Mouse (Mus musculus): ENCODE data around the gene 1190005I06Rik. TPM values are rescaled to one million over a fixed set of nuclear protein-coding genes. Genes with fewer than 3 reads are reported as not detected.

Gene 1190005I06Rik
- polyA plus RNA-seq, 1 experiment from 2014 or later = 2.3 TPM

DNA sequence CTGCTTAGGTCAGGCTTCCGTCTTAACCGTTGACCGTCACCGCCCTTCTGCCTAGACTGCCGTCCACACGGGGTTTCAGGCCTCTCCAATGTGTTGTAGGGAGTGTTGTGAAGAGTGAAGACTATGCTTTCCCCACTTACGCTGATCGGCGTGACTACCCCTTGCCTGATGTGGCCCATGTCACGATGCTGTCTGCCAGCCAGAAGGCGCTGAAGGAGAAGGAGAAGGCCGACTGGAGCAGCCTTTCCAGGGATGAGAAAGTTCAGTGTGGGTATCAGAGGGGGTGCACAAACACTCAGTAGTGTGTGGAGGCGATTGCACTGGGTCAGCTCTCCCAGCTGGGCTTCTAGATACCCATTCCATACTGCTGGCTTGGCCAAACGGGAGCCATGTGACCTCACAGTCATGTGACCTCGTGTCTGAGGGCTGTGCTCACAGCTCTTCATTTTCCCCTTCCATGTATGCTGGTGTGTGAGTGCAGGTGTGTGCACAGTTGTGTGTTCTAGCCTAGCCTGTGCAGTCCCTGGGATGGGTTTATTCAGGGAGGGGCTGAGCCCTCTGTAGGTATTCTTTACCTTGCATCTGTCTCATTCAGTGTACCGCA, 25.3 kb upstream of the 1190005I06Rik start:
- Histone ChIP-seq H3K27me3 (ENCODE audit: control insufficient read depth, insufficient read depth, low read length) (no peaks in the 10 kb centered on the region), H3K36me3 (ENCODE audit: control insufficient read depth, insufficient read depth, low read length) (peaks cover 7% of the 10 kb centered on the region), H3K9me3 (ENCODE audit: control insufficient read depth, low read length) (no peaks in the 10 kb centered on the region), H3K27ac (ENCODE audit: low read depth, low read length) (no peak overlapping the region), H3K9ac (ENCODE audit: low read length) (no peak overlapping the region), H3K4me2 (ENCODE audit: low read depth, low read length, severe bottlenecking) (no peak overlapping the region), H3K4me1 (replicated peaks; ENCODE audit: control insufficient read depth, insufficient read depth, low read length) (no peaks in the 10 kb centered on the region), H3K4me3 (ENCODE audit: low read depth, low read length) (no peak overlapping the region)
- no peak for ATAC-seq (replicated peaks; ENCODE audit: low FRiP score)
- WGBS = 92% methylated on average over 16 of the region's 16 CpGs
- DNase-seq (ENCODE audit: low spot score) = no peak

DNA sequence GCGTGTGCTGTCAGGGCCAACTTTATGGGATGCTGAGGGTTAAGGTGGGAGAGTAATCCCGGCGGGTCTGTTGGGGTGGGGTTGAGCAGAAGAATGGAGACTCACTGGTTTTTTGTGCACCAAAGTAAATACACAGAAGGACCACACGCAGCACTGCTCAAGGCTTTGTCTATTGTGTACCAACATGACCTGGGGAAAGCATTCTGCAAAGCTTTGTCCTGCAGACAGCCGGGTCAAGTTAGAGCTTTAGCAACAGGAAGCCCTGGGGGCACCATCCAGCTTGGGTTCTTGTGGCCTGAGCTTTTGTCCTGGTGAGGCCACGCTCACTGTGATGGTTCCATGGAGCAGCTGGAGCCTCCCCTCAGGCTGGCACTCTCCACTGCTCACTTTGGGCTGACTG, 24.3 kb upstream of the 1190005I06Rik start:
- Histone ChIP-seq H3K4me1 (replicated peaks; ENCODE audit: control insufficient read depth, insufficient read depth, low read length) (peaks cover 3% of the 10 kb centered on the region), H3K4me2 (ENCODE audit: low read depth, low read length, severe bottlenecking) (no peak overlapping the region), H3K4me3 (ENCODE audit: low read depth, low read length) (no peak overlapping the region), H3K27me3 (ENCODE audit: control insufficient read depth, insufficient read depth, low read length) (no peaks in the 10 kb centered on the region), H3K27ac (ENCODE audit: low read depth, low read length) (no peak overlapping the region), H3K36me3 (ENCODE audit: control insufficient read depth, insufficient read depth, low read length) (peaks cover 7% of the 10 kb centered on the region), H3K9me3 (ENCODE audit: control insufficient read depth, low read length) (no peaks in the 10 kb centered on the region), H3K9ac (ENCODE audit: low read length) (no peak overlapping the region)
- 45% methylated on average over 6 of the region's 6 CpGs for WGBS
- DNase-seq (ENCODE audit: low spot score) (no peak), ATAC-seq (replicated peaks; ENCODE audit: low FRiP score) (no peak)

DNA sequence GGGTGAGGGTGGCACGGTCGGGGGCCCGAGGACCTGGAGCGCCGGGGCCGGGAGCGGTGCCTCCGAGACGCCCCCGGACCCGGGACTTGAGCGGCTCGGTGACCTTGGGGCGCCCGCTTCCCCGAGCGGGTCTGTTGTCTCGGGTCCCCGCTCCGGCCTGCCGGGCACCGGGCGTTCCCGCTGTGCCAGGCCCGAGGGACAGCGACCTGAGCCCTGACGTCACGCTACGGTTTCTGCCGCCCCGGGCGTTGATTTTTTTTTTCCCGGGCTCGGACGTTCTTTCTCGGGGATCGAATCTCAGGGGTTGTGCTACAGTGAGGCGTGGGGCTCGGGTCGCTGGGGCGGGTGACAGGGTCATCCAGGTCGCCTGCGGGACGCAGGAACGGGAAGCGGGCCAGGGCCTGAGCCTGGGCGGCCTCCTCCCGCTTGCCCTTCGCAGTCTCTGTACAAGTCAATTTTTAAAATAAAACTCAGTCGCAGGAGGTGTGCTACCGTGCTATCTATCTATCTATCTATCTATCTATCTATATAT, 21.0 kb upstream of the 1190005I06Rik start, which contains the start of gene Emc8:
Emc8 (minus strand) TSS at position 200 of the 532 bp plus-strand sequence.
- DNase-seq (ENCODE audit: low spot score) = no peak
- peak within 1 kb of the TSS; percentile 62 for H3K4me2 ChIP-seq (ENCODE audit: low read depth, low read length, severe bottlenecking)
- ATAC-seq (replicated peaks; ENCODE audit: low FRiP score) = peak; percentile 0; the same call in 1 of the 2 replicates
- peak within 1 kb of the TSS; percentile 54 for H3K27ac ChIP-seq (ENCODE audit: low read depth, low read length)
- H3K4me1 ChIP-seq (replicated peaks; ENCODE audit: control insufficient read depth, insufficient read depth, low read length) = peaks cover 9% of the 10 kb centered on the region
- WGBS = 1% methylated on average over 48 of the region's 51 CpGs
- H3K4me3 ChIP-seq (ENCODE audit: low read depth, low read length) = peak within 1 kb of the TSS; percentile 69
- no peaks in the 10 kb centered on the region for H3K9me3 ChIP-seq (ENCODE audit: control insufficient read depth, low read length)
- peaks cover 7% of the 10 kb centered on the region for H3K36me3 ChIP-seq (ENCODE audit: control insufficient read depth, insufficient read depth, low read length)
- no peaks in the 10 kb centered on the region for H3K27me3 ChIP-seq (ENCODE audit: control insufficient read depth, insufficient read depth, low read length)
- peak within 1 kb of the TSS; percentile 94 for H3K9ac ChIP-seq (ENCODE audit: low read length)

DNA sequence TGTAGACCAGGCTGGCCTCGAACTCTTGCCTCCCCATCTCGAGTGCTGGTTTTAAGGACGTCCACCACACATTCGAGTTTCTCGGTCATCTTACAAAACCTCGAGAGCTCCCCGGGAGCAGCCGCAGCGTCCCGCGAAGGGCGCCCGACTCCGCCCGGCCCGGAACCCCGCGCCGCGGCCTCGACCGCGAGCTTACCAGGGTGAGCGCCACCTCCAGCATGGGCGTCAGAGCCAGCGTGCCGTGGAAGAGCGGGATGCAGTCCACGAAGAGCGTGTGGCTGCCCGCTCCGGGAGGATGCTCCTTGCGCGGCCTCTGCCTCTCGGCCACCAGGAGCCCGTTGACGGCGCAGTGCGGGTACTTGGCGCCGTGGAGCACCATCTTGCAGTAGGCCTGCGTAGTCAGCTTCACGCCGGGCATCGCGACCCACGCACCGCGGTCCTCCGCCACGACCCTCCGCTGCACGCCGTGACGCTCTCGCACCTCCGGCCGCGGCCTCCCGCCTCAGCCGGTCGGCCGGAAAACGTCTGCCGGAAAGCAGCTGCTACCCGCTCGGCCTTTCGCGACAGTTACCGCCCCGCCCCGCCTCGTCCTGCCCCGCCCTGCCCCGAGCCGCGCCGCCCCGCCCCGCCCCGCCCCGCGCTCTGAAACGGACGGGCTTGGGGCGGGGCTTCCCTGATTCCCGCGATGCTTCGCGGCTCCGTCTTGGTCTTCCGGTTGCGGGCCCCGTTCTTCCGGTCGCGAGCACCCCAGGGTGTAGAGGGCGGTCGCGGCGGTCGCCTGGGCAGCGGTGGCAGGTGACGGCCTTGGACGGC, 20.3 kb upstream of the 1190005I06Rik start, which contains the start of the genes Gm27021 and Cox4i1:
Gm27021 (minus strand) TSS at position 519 of the 813 bp plus-strand sequence.
Cox4i1 (plus strand) TSS at position 662 of the 813 bp plus-strand sequence.
- H3K4me1 ChIP-seq (replicated peaks; ENCODE audit: control insufficient read depth, insufficient read depth, low read length) = peaks cover 9% of the 10 kb centered on the region
- ATAC-seq (replicated peaks; ENCODE audit: low FRiP score) (peak; percentile 93), DNase-seq (ENCODE audit: low spot score) (peak; percentile 99)
- peaks cover 7% of the 10 kb centered on the region for H3K36me3 ChIP-seq (ENCODE audit: control insufficient read depth, insufficient read depth, low read length)
- peak within 1 kb of the TSS; percentile 62 for H3K4me2 ChIP-seq (ENCODE audit: low read depth, low read length, severe bottlenecking)
- WGBS = under 1% methylated on average over 92 of the region's 105 CpGs
- peak within 1 kb of the TSS; percentile 69 for H3K4me3 ChIP-seq (ENCODE audit: low read depth, low read length)
- no peaks in the 10 kb centered on the region for H3K27me3 ChIP-seq (ENCODE audit: control insufficient read depth, insufficient read depth, low read length)
- H3K9me3 ChIP-seq (ENCODE audit: control insufficient read depth, low read length) = no peaks in the 10 kb centered on the region
- H3K9ac ChIP-seq (ENCODE audit: low read length) = peak within 1 kb of the TSS; percentile 94
- H3K27ac ChIP-seq (ENCODE audit: low read depth, low read length) = peak within 1 kb of the TSS; percentile 54

DNA sequence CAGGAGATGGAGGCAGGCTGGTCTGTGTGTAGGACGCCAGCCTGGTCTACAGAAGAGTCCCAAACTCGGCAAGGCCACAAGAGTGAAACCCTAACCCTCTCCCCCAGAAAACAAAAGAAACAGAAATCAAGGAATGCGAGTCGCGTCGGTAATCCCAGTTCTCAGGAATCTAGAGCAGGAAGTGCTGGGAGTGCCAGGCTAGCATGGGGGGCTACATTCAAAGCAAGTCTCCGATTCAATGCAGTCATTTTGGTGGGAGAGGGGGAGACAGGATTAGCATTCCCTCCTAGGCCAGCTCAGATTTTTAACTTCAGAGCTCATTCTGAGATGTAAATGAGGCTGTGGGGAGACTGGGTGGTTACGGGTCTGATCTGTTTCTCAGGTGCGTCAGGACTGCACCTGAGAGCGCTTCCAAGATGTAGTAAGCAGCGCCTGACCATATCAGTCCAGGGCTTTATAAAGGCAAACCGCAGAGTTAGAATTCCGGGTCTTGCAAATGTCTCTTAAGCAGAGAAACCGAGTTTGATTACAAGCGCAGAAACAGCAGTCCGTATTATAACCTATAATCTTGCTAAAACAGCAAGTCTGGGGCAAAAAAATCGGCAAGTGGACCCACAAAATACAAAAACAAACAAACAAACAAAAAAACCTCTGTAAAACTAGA, 19.5 kb upstream of the 1190005I06Rik start:
- Histone ChIP-seq H3K9ac (ENCODE audit: low read length) (peak overlapping the region; percentile 94), H3K27ac (ENCODE audit: low read depth, low read length) (no peak overlapping the region; the same call in 1 of the 2 replicates), H3K27me3 (ENCODE audit: control insufficient read depth, insufficient read depth, low read length) (no peaks in the 10 kb centered on the region), H3K4me3 (ENCODE audit: low read depth, low read length) (peak overlapping the region; percentile 69), H3K4me1 (replicated peaks; ENCODE audit: control insufficient read depth, insufficient read depth, low read length) (peaks cover 9% of the 10 kb centered on the region), H3K9me3 (ENCODE audit: control insufficient read depth, low read length) (no peaks in the 10 kb centered on the region), H3K36me3 (ENCODE audit: control insufficient read depth, insufficient read depth, low read length) (0 out of 2 replicates have a peak, but pooled peaks cover 3% of the 10 kb centered on the region), H3K4me2 (ENCODE audit: low read depth, low read length, severe bottlenecking) (peak overlapping the region; percentile 62)
- ATAC-seq (replicated peaks; ENCODE audit: low FRiP score) (no peak), DNase-seq (ENCODE audit: low spot score) (no peak)
- 2% methylated on average over 17 of the region's 17 CpGs for WGBS

DNA sequence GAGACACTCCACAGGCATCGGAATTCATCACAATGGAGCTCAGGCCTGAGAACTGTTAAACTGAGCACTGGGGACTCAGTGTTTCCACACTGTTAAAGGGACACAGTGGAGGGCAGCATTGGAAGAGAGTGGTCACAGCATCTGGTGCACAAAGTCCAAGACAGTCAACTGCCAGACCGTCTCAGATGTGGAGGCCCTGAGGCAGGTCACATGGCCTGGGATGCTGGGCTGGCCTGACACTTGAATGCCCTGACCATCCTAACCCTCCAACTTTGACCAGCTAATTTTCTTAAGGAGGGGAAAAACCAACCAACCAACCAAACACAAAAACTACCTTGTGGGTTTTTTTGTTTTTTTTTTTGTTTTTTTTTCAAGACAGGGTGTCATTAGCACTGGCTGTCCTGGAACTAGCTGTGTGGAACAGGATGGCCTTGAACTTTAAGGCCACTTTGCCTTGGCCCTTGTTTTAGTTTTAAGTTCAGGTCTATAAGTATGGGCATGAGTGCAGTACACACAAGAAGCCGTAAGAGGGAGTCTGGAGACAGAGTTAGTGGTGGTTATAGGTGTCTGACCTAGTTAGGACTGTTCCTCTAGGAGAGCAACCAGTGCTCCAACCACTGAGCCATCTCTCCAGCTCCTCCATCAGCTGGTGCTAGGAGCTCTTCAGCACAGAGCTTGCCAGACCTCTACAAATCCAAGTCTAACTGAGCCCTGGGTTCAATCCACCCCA, 18.5 kb upstream of the 1190005I06Rik start:
- DNase-seq (ENCODE audit: low spot score) = no peak
- H3K27ac ChIP-seq (ENCODE audit: low read depth, low read length) = no peak overlapping the region
- peak overlapping the region; percentile 62; the same call in 1 of the 2 replicates for H3K4me2 ChIP-seq (ENCODE audit: low read depth, low read length, severe bottlenecking)
- 0 out of 2 replicates have a peak, but pooled peaks cover 3% of the 10 kb centered on the region for H3K36me3 ChIP-seq (ENCODE audit: control insufficient read depth, insufficient read depth, low read length)
- H3K4me3 ChIP-seq (ENCODE audit: low read depth, low read length) = peak overlapping the region; percentile 69; the same call in 1 of the 2 replicates
- ATAC-seq (replicated peaks; ENCODE audit: low FRiP score) = no peak
- no peak overlapping the region for H3K9ac ChIP-seq (ENCODE audit: low read length)
- H3K4me1 ChIP-seq (replicated peaks; ENCODE audit: control insufficient read depth, insufficient read depth, low read length) = peaks cover 9% of the 10 kb centered on the region
- no peaks in the 10 kb centered on the region for H3K27me3 ChIP-seq (ENCODE audit: control insufficient read depth, insufficient read depth, low read length)
- 74% methylated on average over 3 of the region's 3 CpGs for WGBS
- H3K9me3 ChIP-seq (ENCODE audit: control insufficient read depth, low read length) = no peaks in the 10 kb centered on the region

DNA sequence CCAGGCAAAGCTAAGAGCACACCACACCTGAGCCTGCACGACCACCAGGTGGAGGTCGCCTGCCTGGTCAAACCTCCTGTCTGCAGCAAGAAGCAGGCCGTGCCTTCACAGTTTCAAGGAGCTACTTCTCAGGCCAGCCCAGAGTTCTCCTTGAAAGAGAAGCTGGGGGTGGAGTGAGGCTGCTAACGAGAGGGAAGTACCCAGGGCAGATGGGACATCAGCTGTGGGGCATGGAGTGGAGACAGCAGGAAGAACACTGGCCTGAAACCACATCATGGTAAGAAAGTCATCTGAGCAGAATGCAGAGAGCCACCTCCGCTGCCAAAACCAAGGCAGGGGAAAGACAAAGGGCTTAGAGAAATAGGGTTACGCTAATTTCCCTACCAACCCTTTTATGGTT, 17.1 kb upstream of the 1190005I06Rik start:
- Histone ChIP-seq H3K36me3 (ENCODE audit: control insufficient read depth, insufficient read depth, low read length) (no peaks in the 10 kb centered on the region), H3K4me1 (replicated peaks; ENCODE audit: control insufficient read depth, insufficient read depth, low read length) (peaks cover 9% of the 10 kb centered on the region), H3K27me3 (ENCODE audit: control insufficient read depth, insufficient read depth, low read length) (no peaks in the 10 kb centered on the region), H3K9me3 (ENCODE audit: control insufficient read depth, low read length) (no peaks in the 10 kb centered on the region), H3K4me2 (ENCODE audit: low read depth, low read length, severe bottlenecking) (no peak overlapping the region), H3K9ac (ENCODE audit: low read length) (no peak overlapping the region), H3K27ac (ENCODE audit: low read depth, low read length) (no peak overlapping the region), H3K4me3 (ENCODE audit: low read depth, low read length) (no peak overlapping the region)
- 82% methylated on average over 6 of the region's 6 CpGs for WGBS
- DNase-seq (ENCODE audit: low spot score) = no peak
- no peak for ATAC-seq (replicated peaks; ENCODE audit: low FRiP score)

DNA sequence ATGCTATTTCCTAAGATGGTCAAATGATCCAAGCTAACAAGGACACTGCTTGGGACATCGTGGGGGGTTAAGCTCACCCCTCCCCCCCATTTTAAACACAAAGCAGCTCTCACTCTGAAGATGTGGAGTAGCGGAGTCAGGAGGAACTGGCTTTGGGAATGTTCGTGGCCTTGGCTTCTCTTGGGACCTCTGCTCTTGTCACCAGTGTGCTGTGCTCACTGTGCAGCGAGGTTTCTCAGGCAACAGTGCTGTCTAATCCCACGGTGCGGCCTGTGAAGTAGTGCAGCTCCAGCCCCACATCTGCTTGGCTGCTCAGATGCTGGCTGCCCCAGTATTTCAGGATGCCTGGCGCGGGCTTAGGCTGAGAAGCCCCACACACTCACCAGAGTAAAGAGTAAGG, 10.0 kb upstream of the 1190005I06Rik start:
- peaks cover 3% of the 10 kb centered on the region; the same call in 1 of the 2 replicates for H3K36me3 ChIP-seq (ENCODE audit: control insufficient read depth, insufficient read depth, low read length)
- no peaks in the 10 kb centered on the region for H3K9me3 ChIP-seq (ENCODE audit: control insufficient read depth, low read length)
- no peak overlapping the region for H3K9ac ChIP-seq (ENCODE audit: low read length)
- H3K4me3 ChIP-seq (ENCODE audit: low read depth, low read length) = no peak overlapping the region
- H3K27me3 ChIP-seq (ENCODE audit: control insufficient read depth, insufficient read depth, low read length) = no peaks in the 10 kb centered on the region
- DNase-seq (ENCODE audit: low spot score) (no peak), ATAC-seq (replicated peaks; ENCODE audit: low FRiP score) (no peak)
- no peak overlapping the region for H3K4me2 ChIP-seq (ENCODE audit: low read depth, low read length, severe bottlenecking)
- 91% methylated on average over 8 of the region's 8 CpGs for WGBS
- H3K4me1 ChIP-seq (replicated peaks; ENCODE audit: control insufficient read depth, insufficient read depth, low read length) = no peaks in the 10 kb centered on the region
- no peak overlapping the region for H3K27ac ChIP-seq (ENCODE audit: low read depth, low read length)
